Mouse (Mus musculus) fat pad, adult 2 months (tissue): Measurements from ENCODE around the gene Mb.

ENCODE experiments used
- DNase-seq: peaks from one replicate; pipeline ENCODE4 v3.0.0-alpha.2; 2011; ENCODE audit warnings: low read depth, low spot score; ENCODE audit errors: extremely low read depth

Mb gene

GRCm38 (mm10) chr15:77050570-77050969 lies at the start of gene Mb:
Mb (minus strand) TSS chr15:77050670.
- no peak for DNase-seq

DNA sequence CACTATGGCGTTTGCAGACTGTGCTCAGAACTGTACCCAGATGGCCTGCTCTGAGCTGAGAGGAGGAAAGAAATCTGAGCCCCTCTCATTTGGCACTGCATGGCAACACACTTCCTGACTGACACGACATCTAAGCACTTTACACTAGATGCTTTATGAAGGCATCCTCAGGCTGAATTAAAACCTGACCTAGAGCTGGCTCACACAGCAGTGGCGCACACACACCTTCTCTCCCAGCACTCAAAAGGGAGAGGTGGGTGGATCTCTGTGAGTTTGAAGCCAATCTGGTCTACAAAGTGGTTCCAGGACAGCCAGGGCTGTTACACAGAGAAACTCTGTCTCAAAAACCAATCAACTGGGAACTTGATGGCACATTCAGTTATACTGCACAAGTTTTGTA lies 49.3 kb upstream of the Mb start:
- no peak for DNase-seq

DNA sequence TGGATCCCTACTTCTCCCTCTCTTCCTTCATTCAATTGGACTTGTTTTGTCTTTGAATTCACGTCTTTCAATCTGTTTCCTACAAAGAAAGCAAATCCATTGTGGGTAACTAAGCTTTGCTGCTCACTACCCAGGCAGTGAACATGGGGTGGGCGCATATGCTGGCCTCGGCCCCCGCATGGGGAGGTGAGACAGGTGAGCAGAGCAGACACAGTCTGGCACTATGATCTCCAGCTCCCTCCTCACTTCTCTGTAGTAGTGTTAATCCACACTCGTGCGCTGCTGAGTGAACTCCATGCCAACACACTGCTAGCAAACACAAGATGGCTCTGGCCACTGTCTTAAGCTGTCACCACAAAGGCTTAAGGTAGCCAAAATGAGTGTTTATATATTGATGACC lies 46.9 kb upstream of the Mb start:
- no peak for DNase-seq

DNA sequence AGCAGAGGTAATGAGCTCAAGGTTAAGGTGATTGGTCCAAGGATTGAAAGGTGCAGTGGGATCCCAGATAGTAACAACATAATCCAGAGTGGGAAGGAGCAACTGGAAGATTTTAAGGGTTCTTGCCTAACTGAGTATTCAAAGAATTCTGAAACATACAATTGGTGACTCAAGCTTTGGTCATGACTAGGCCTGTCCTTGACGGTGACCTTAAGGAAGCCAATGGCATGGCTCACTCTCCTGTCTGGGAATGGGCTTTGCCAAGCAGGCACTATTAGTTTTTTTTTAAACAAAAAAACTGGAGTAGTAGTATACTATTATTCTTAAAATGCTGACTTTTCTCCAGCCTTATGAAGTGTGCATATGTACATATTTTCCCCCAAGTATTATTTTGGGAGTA lies 44.7 kb upstream of the Mb start:
- DNase-seq: no peak

DNA sequence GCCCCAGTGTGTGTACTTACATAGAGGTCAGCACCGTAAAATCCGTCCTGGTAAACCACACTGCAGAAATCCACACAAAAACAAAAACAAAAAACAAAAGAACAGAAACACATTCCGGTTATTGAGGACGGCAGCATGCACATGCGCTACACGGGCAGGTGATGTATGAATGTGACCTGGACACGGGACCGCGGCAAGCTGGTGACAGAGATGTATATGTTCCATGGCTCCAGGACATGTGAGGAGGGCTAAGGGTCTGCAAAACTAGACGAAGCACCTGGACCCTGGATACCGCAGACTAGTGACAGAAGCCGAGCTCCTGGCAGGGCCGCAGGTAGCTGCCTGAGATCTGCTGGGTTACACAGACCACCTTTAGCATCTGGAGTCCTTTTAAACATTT lies 44.0 kb upstream of the Mb start:
- no peak for DNase-seq

DNA sequence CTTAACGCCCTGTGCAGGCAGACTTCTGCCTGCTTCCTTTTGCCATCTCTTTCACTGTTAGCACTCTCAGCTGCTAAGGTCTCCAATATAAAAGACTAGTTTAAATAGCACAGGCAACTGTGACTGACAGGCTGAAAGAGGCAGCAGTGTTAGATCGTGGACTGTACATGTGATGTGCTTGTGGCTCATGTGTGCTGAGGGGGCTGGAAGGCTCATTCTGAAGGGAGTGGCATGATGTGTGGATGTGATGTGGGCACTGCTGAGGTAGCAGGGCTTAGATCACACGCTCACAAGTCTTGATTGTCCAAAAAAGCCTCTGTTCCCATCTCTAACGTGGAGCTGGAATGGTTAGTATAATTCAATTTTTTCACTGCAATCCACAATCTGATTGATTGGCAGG lies 40.9 kb upstream of the Mb start:
- no peak for DNase-seq

- DNase-seq: no peak
Measured at GRCm38 (mm10) chr15:77090531-77090930, 40.1 kb upstream of the Mb start.

DNA sequence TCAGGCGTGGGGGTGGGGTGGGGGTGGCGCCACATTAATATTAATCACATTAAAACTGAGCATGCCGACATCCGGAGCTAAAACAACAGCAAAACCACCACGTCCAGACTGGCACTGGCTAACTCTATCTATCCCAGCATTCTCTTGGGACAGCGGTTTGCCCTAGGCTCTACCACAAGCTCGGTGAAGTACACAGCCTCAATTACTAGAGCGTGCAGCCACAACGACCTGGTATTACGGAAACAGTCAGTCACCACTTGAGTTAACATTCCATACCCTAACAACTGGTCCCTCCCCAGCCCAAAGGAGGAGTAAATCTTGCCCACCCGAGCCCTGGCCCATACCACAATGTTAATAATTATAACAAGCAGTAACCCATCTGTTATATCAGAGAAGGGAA lies 38.8 kb upstream of the Mb start:
- no peak for DNase-seq

GRCm38 (mm10) chr15:77086488-77086887 lies 36.0 kb upstream of the Mb start:
- DNase-seq: no peak

GRCm38 (mm10) chr15:77085818-77086217 lies 35.3 kb upstream of the Mb start:
- DNase-seq: no peak

DNA sequence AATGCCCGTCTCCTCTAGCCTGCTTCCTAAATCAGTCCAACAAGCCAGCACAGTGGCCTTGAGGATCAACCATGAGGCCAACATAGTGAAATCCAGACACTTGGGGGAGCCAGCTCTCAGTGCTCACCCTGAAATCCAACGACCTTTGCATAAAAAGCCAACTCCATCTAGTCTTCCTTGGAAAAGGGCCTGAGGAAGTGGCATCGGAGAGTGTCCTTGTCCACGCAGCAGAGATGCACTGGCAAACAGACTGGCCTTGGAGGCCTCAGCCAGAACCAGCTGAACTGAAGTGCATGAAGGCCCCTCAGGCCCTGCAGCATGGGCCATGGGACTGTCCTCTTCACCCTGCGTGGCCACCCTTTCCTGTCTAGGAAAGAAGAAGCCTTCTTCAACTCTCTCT lies 31.0 kb upstream of the Mb start:
- DNase-seq: no peak

GRCm38 (mm10) chr15:77080684-77081254 lies 30.3 kb upstream of the Mb start:
- DNase-seq: no peak

GRCm38 (mm10) chr15:77079890-77080361 lies 29.5 kb upstream of the Mb start:
- no peak for DNase-seq

GRCm38 (mm10) chr15:77079256-77079822 lies 28.9 kb upstream of the Mb start:
- no peak for DNase-seq

GRCm38 (mm10) chr15:77078786-77079185 lies 28.3 kb upstream of the Mb start:
- no peak for DNase-seq

DNA sequence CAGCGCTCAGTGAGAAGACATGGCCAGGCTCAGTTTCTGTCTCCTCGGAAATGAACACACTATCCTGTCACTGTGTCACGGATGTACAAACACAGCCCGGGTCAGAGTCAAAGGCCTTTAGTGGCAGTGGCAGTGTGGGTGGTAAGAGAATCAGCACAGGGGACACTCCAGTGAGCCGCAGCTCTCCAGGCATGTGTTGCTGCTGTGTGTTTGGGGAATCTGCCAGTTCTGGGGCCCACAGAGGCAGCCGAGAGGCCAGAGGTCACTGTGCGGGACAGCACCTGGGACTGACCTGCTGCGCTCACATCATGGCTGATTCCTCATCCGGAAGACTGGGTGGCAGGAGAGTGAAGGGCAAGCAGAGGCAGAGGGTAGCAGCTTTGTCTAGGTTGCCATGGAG lies 27.4 kb upstream of the Mb start:
- no peak for DNase-seq

GRCm38 (mm10) chr15:77076523-77076922 lies 26.1 kb upstream of the Mb start:
- no peak for DNase-seq

DNA sequence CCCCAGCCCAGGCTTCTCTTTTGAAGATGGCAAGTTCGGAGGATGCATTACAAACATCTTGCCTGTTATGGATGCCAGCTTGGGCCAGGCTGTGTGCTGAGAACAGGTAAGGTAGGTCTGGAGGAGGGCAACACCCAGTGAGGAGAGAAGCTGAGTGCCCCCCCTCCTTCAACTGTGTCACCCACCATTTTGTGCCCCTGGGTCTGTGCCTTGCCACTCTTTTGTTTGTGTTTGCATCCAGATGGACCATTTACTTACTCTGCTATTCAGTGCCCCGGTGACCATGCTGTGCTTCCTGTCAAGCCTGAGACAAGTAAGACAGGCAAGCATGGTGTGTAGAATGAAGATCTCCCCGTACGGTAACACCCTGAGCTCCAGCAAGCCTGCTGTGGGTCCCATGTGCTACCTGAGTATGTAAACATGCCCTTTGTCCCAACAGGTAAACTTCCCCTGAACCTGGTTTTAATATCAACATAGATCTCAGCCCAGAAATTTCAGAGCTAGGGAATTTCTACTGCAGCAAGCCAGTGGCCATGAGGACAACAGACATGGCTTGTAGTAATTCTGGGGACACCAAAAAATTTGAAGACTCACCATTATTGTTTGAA lies 22.2 kb upstream of the Mb start:
- no peak for DNase-seq

DNA sequence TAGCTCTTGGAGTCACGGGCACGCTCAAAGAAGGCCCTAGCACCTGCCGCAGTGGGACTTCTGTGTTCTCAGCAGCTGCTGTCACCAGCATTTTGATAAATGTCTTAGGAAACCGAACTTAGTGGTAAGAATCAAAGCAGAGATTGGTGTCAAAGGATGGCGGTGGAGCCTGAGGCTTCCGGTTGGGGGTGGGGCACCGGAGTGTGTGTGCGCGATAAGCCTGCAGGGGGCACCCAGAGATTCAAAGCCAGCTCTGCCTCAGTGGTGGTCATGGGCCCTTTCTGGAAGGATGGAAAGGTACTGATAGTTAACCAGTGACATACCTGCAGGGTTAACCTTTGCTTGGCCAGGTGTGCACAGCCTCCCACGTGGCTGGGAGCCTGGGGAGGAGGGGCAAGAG lies 21.0 kb upstream of the Mb start:
- DNase-seq: no peak

DNA sequence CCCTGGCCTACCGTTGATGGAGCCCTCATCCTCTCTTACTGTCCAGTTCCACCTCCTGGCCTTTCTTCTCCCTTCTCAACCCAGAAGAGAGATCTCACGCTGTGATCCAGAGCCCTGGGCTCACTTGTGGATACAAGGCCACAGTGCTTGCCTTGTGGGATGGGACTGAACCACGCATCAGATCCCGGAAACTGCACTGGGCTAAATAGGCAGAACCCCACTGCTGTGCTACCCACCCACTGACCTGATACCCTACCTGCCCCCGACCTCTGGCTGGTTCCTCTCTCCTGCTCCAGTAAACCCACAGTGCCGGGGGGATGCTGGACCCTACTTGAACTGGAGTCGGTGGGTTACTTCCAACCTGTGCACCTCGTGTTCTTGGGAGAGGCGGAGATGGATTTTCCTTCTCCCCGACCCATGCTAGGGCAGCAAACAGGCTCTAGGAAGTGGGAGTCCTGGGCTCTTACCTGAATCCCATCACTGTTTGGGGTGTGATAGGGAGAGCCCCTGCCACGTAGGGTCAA lies 20.3 kb upstream of the Mb start:
- no peak for DNase-seq

DNA sequence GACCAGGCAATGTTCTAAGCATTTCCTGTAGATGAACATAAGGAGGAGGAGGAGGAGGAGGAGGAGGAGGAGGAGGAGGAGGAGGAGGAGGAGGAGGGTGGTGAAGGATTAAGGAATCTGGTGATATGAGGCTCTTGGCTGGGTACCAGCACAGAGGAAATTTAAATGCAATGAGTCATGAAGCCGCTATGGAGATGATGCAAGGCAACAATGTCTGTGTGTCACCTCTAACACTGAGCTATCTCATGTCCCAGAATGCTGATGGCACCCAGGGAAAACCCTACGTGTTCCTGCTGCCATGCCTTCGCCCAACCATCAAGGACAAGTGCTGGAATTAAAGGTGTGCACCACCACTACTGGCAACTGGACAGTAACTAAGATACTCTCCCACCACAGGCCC lies 18.5 kb upstream of the Mb start:
- DNase-seq: no peak

GRCm38 (mm10) chr15:77068439-77068861 lies 18.0 kb upstream of the Mb start:
- no peak for DNase-seq

DNA sequence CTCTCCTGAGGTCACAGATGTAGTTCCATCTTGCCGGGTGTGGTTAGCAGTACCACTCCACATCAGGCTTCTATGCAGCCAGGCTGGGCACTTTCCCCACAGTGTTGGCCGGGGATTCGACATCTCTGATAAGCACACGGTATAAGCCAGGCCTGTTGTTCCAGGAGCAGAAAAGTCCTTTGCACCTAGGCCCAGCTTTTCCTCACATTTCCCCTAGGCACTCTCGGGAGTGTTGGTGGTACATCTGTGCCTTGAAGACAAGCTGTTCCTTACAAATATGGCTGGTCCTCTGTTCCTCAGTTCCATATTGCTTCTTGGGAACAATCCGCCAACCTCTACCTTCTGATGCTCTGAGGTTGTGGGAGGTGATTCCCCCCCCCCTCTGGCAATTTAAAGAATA lies 15.8 kb upstream of the Mb start:
- no peak for DNase-seq
